Mouse (Mus musculus): ENCODE measurements around the gene Pcbp4.
"Not testable (repeated sequence)": the region's sequence is repeated elsewhere in the genome, so short reads cannot be mapped to it uniquely, and the experiment has no call there.

The Pcbp4 gene

DNA sequence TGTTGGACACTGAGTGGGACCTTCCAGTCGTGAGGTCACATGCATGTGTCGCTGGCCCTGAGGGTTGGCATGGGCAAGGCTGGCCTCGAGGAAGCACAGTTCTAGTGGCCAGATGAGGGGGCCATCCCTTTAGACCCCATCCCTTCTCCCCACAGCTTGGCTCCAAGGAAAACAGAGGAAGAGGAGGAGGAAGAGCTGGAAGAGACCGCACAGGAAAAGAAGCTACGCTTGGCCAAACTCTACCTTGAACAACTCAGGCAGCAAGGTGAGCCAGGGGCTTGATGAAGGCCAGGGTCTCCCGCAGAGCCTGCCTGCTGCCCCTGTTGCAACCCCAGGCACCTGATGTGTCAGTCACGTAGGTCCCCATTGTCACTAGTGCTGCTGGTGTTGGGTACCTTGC lies 27.4 kb downstream of the Pcbp4 start:
- in situ Hi-C loops (cut with MboI; ENCODE audit: low sequenced_read_pairs) = no loop called here

DNA sequence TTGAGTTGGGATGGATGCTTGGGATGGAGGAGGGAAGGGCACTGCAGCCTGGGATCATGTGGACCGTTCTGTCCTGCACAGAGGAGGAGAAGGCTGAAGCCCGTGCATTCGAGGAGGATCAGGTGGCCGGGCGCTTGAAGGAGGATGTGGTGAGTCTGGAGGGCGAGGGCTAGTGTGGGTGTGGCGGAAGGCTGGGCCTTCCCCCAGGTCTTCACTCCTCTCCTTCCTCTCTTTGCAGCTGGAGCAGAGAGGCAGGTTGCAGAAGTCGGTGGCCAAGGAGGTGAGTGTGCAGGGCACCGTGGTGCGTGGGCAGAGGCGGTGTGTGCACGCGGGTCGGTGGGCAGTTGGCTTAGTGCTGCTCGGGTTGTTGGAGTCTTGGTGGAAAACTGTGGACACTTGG lies 28.0 kb downstream of the Pcbp4 start:
- in situ Hi-C loops (cut with MboI; ENCODE audit: low sequenced_read_pairs) = no loop called here

- in situ Hi-C loops (cut with MboI; ENCODE audit: low sequenced_read_pairs) = no loop called here
These were observed 28.6 kb downstream of the Pcbp4 start for GRCm38 (mm10) chr9:106481676-106482075.

DNA sequence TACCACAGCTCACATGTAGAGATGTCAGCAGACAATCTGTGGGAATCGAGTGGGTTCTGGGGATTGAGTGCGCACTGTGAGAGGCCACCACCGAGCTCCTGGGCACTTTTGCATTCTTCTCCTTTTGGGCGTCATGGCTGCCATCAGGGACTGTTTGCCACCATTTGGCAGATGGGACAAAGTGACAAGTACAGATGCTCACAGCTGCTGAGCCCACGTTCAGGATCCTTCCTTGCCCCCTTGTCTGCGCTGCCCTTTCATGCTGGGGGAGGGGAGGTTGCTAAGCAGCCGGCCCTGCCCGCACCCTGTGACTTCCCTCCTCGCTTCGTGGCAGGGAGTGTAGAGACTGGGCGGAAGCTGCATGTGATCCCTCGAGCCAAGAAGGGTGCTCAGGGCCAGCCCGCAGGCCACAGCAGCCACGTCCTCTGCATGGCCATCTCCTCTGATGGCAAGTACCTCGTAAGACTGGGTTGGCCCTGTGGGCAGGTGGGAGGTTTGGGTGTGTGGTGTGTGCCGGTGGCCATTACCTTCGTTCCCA lies 29.6 kb downstream of the Pcbp4 start:
- in situ Hi-C loops (cut with MboI; ENCODE audit: low sequenced_read_pairs) = no loop called here

DNA sequence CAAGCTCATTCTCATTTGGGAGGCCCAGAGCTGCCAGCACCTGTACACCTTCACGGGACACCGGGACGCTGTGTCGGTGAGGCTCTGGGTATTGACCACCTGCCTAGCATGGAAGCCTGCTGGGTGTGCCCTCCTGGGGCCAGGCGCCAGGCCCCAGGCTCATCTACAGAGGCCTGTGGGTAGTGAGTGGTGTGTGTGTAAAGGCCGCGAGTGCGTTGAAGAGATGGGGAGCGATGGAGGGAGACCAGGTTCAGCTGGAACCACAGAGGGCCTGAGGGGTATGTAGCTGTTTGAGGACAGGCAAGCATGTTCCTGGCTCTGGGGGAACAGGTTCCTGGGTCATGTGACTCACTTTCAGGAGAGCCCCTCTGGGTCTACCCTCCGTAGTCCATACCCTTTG lies 30.0 kb downstream of the Pcbp4 start:
- in situ Hi-C loops (cut with MboI; ENCODE audit: low sequenced_read_pairs) = no loop called here

DNA sequence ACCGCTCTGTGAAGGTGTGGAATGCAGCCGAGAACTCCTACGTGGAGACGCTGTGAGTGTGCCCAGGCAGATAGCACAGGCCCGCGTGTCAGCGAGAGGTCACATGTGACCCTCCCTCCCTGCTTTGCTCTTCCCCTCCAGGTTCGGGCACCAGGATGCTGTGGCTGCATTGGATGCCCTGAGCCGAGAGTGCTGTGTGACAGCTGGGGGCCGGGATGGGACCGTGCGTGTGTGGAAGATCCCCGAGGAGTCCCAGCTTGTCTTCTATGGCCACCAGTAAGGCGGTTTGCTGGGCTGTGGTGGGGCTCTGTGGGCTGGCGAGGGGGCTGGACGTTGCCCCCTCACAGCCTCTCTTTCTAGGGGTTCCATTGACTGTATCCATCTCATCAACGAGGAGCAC lies 30.5 kb downstream of the Pcbp4 start:
- in situ Hi-C loops (cut with MboI; ENCODE audit: low sequenced_read_pairs) = no loop called here

- in situ Hi-C loops (cut with MboI; ENCODE audit: low sequenced_read_pairs) = no loop called here
These were observed 32.0 kb downstream of the Pcbp4 start for GRCm38 (mm10) chr9:106485076-106485475.

DNA sequence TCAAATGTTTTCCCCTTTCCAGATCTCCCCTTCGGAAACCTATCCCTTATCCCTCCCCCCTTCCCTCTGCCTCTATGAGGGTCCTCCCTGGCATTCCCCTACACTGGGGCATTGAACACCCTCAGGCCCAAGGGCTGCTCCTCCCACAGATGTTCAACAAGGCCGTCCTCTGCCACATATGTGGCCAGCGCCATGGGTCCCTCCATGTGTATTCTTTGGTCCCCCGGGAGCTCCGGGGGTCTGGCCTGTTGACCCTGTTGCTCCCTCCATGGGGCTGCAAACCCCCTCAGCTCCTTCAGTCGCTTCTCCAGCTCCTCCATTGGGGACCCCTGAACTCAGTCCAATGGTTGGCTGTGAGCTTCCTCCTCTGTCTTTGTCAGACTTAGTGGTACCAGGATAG lies 34.5 kb downstream of the Pcbp4 start:
- in situ Hi-C loops (cut with MboI; ENCODE audit: low sequenced_read_pairs) = not testable (repeated sequence)

DNA sequence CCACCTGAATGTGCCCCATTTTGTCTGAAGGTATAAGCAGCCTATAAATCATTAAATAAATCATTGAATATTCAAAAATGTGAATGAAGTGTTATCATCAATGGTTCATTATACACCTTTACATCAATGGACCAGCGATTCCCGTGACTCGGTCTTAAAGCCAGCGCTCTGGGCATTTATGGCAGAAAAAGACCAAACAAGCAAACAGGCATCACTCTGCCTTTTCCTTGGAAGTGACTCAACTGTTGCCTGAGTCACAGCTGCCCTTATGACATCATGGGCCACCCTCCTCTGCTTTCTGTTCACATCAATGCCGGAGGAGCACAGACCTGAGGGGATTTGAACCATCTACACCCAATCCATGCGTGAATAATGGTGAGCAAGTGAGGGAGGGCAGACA lies 46.6 kb downstream of the Pcbp4 start, which contains the start of gene Iqcf1:
Gene Iqcf1, plus strand, starts transcription at position 301 of the 400 bp plus-strand sequence.
- in situ Hi-C loops (cut with MboI; ENCODE audit: low sequenced_read_pairs) = no loop called here

- in situ Hi-C loops (cut with MboI; ENCODE audit: low sequenced_read_pairs) = no loop called here
These were observed 48.8 kb downstream of the Pcbp4 start for GRCm38 (mm10) chr9:106501846-106502245.

- in situ Hi-C loops (cut with MboI; ENCODE audit: low sequenced_read_pairs) = no loop called here
These were observed 51.2 kb downstream of the Pcbp4 start for GRCm38 (mm10) chr9:106504246-106504645.

- in situ Hi-C loops (cut with MboI; ENCODE audit: low sequenced_read_pairs) = no loop called here
These were observed 56.3 kb downstream of the Pcbp4 start for GRCm38 (mm10) chr9:106509356-106509755.

DNA sequence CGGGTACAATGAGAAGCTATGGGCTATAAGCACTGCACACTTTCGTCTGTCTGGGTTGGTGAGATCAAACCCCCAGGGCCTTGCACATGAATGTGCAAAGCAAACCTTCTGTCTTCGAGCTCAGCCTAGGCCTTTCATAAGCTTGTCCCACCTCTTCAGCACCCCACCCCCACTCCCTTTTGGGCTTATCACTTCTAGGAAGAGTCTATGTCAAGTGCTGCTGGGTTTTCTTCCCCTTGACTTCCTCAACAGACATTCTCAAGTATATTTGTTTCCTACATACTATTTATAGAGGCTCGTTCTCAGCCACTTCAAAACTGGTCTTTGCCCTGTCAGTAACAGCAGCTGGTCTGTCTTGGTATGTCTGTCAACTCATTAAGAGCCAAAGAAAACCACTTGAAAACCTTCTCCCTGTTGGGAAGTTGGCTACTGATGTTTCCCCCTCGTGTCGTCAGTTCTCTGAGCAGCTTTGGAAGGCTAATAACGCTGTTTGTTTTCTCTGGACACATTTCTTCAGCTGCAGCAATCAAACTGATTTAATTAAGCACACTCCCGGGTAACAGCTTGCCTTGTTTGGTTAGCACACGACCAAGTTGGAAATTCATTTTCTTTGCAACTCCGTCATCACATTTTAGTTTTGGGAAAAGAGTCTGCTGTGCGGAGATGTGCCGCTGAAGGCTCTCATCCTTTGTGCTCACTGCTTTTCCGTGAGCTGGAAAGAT lies 59.8 kb downstream of the Pcbp4 start:
- in situ Hi-C loops (cut with MboI; ENCODE audit: low sequenced_read_pairs) = no loop called here

DNA sequence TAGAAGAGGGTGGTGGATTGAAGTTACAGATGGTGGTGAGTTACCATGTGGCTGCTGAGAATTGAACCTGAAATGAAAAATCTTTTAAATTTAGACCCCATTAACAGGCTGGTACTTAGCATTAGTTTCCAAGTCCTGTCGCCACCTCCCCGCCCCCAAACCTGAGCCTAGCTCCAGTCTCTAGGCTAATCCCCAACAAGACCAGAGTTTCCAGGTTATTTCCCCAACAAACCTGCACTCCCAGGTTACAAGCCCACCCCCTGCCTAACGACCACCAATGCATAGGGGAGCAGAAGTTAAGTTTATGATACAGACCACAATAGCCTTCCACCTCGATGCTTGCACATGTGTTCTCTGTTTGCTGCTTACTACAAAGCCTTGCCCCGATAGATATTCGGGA lies 60.5 kb downstream of the Pcbp4 start:
- in situ Hi-C loops (cut with MboI; ENCODE audit: low sequenced_read_pairs) = no loop called here

All from CH12F3 (cell line).